16 mouse cellular contexts compared by ENCODE assay signal in genomic region chr10:4581905-4582304, GRCm38 (mm10). TPM values are rescaled to one million over a fixed set of nuclear protein-coding genes. Genes with fewer than 3 reads are reported as not detected.
DNase-seq lines count a peak whose midpoint lies in the region; ATAC-seq and TF ChIP-seq lines count a peak whose summit lies in the region.
"Had no signal": no experiment of that assay in that cellular context is flagged by ENCODE, and none has a peak within 500 bp of the region (broad histone marks: within the 10 kb centered on the region; RNA-seq: fewer than 3 reads in every experiment).

No protein-coding gene starts in this region.

- intact Hi-C loops in gastrocnemius, postnatal 36 days (cut with DNase I), result no loop called here

- no peaks in the 10 kb centered on the region for H3K36me3 ChIP-seq in forebrain, embryonic 15.5 days
- H3K36me3 ChIP-seq in hindbrain, postnatal 0 days (ENCODE audit: insufficient read depth, low read length), result no peaks in the 10 kb centered on the region
- no peaks in the 10 kb centered on the region for H3K36me3 ChIP-seq in midbrain, embryonic 16.5 days (ENCODE audit: control insufficient read depth, insufficient read depth, low read length)

- H3K9me3 ChIP-seq in forebrain, embryonic 15.5 days, result no peaks in the 10 kb centered on the region
- no peaks in the 10 kb centered on the region for H3K9me3 ChIP-seq in hindbrain, postnatal 0 days (ENCODE audit: low read length)
- no peaks in the 10 kb centered on the region for H3K9me3 ChIP-seq in midbrain, embryonic 16.5 days (replicated peaks; ENCODE audit: control insufficient read depth, low read length, poor library complexity, severe bottlenecking)

- TF ChIP-seq CTCF in hindbrain, postnatal 0 days (IDR thresholded peaks at IDR 0.05; ENCODE audit: low read depth), result no peak

- DNase-seq in embryo, embryonic 10 days (ENCODE audit: low spot score), result peak; percentile 17
- DNase-seq in embryo, embryonic 9.5 days (ENCODE audit: extremely low spot score), result no peak
- peak; percentile 61 for DNase-seq in hindbrain, postnatal 0 days (ENCODE audit: low spot score)
- DNase-seq in gastrocnemius, postnatal 36 days, result no peak
- DNase-seq in spleen, postnatal 36 days (ENCODE audit: low spot score in 2 of 2), result no peak
- no peak for DNase-seq in right cerebral cortex, postnatal 25 days
- DNase-seq: cerebellum, adult 18-20 months; gastrocnemius, adult 2 months; heart, postnatal 4 days; kidney, adult 8-10 months; liver; lung, embryonic 14.5 days; thymus, postnatal 14 days had no signal

- H3K4me1 ChIP-seq in forebrain, embryonic 15.5 days, result peaks cover 3% of the 10 kb centered on the region; the same call in 1 of the 2 replicates
- H3K4me1 ChIP-seq in hindbrain, postnatal 0 days (ENCODE audit: insufficient read depth, low read length), result no peaks in the 10 kb centered on the region
- H3K4me1 ChIP-seq in midbrain, embryonic 16.5 days (ENCODE audit: control insufficient read depth, insufficient read depth, low read length), result no peaks in the 10 kb centered on the region

- no peaks in the 10 kb centered on the region for H3K27me3 ChIP-seq in forebrain, embryonic 15.5 days
- H3K27me3 ChIP-seq in hindbrain, postnatal 0 days (ENCODE audit: insufficient read depth, low read length), result no peaks in the 10 kb centered on the region
- H3K27me3 ChIP-seq in midbrain, embryonic 16.5 days (ENCODE audit: control insufficient read depth, insufficient read depth, low read depth, low read length), result no peaks in the 10 kb centered on the region

- H3K27ac ChIP-seq in forebrain, embryonic 15.5 days (replicated peaks), result no peak overlapping the region
- H3K27ac ChIP-seq in hindbrain, postnatal 0 days, result no peak overlapping the region
- H3K27ac ChIP-seq in midbrain, embryonic 16.5 days (ENCODE audit: low read length), result no peak overlapping the region
- H3K27ac ChIP-seq: gastrocnemius, adult 2 months had no signal

- H3K9ac ChIP-seq in forebrain, embryonic 15.5 days (replicated peaks), result no peak overlapping the region
- H3K9ac ChIP-seq in hindbrain, postnatal 0 days (replicated peaks; ENCODE audit: low read length), result no peak overlapping the region
- H3K9ac ChIP-seq in midbrain, embryonic 16.5 days (ENCODE audit: low read depth, low read length), result no peak overlapping the region
- H3K9ac ChIP-seq: lung, embryonic 14.5 days had no signal

- ATAC-seq in forebrain, embryonic 15.5 days (replicated peaks), result peak; percentile 81
- ATAC-seq in hindbrain, postnatal 0 days, result peak; percentile 84
- ATAC-seq in midbrain, embryonic 16.5 days, result peak; percentile 91

- WGBS in forebrain, embryonic 15.5 days, result 73% methylated on average over 5 of the region's 5 CpGs
- WGBS in hindbrain, postnatal 0 days, result 62% methylated on average over 5 of the region's 5 CpGs
- WGBS in midbrain, embryonic 16.5 days, result 62% methylated on average over 5 of the region's 5 CpGs

- no peak overlapping the region for H3K4me3 ChIP-seq in forebrain, embryonic 15.5 days
- no peak overlapping the region for H3K4me3 ChIP-seq in hindbrain, postnatal 0 days (ENCODE audit: low read length)
- no peak overlapping the region for H3K4me3 ChIP-seq in midbrain, embryonic 16.5 days (ENCODE audit: low read depth, low read length)
- H3K4me3 ChIP-seq: gastrocnemius, adult 2 months had no signal

- H3K4me2 ChIP-seq in forebrain, embryonic 15.5 days (replicated peaks), result no peak overlapping the region
- H3K4me2 ChIP-seq in hindbrain, postnatal 0 days (ENCODE audit: low read depth, low read length), result no peak overlapping the region
- H3K4me2 ChIP-seq in midbrain, embryonic 16.5 days (ENCODE audit: low read length), result no peak overlapping the region
- H3K4me2 ChIP-seq: heart, embryonic 11.5 days; lung, embryonic 14.5 days had no signal

RNA-seq across cellular contexts. Expression of gene Esr1, which starts 29.5 kb away (rescaled TPM):
- 0.15 and 0.25 TPM in 2 replicates for polyA plus RNA-seq in forebrain, embryonic 15.5 days (2015; fragmentation: Nextera tagmentation; extraction: Ambion mirVana)
- total RNA-seq in hindbrain, postnatal 0 days (2014; rRNA removed), result 0.58 and 0.93 TPM in 2 replicates
- polyA plus RNA-seq in hindbrain, postnatal 0 days (2015; fragmentation: Nextera tagmentation; extraction: Ambion mirVana), result 0.63 and 0.67 TPM in 2 replicates
- 0.60 and 0.63 TPM in 2 replicates for polyA plus RNA-seq in midbrain, embryonic 16.5 days (2015; fragmentation: Nextera tagmentation; extraction: Ambion mirVana)
- 10 to 100 TPM; 28.7 to 32.2 TPM for total RNA-seq in gastrocnemius, postnatal 36 days (2021)

Comparison
In these comparisons a context has a peak if more than half of its experiments do, and no peak if none do; other contexts are left out.
1. DNase-seq: peak in embryo, embryonic 10 days (single experiment) and hindbrain, postnatal 0 days (single experiment); none in embryo, embryonic 9.5 days (single experiment), gastrocnemius, postnatal 36 days (0 of 2), spleen, postnatal 36 days (0 of 2) and right cerebral cortex, postnatal 25 days (single experiment).
2. Peak in every context shown above with its lines, with median percentiles within 50 percentile points of each other: ATAC-seq.